Mouse (Mus musculus) spleen, adult 2 months (tissue): Measurements from ENCODE around the gene Atp6v1g1. TPM values are rescaled to one million over a fixed set of nuclear protein-coding genes. Genes with fewer than 3 reads are reported as not detected.

Experiments
- DNase-seq, 2 experiments: peaks; one replicate each; pipeline versions ENCODE4 v3.0.0 to v3.0.0-alpha.2; 2012 to 2021; ENCODE audit warnings: low spot score in 2 of 2, low read depth in 1 of 2
- H3K27ac ChIP-seq: fragments of 200-500 bp; 2 replicates; pipeline ENCODE4 v1.5.1; 2012; ENCODE audit warnings: low read length, inconsistent platforms; ENCODE audit not compliant: insufficient read depth
- H3K27me3 ChIP-seq: fragments of 200-500 bp; 2 replicates; pipeline ENCODE4 v1.6.1; 2012; ENCODE audit warnings: mild to moderate bottlenecking, moderate library complexity, low read length, inconsistent platforms; ENCODE audit not compliant: control insufficient read depth, insufficient read depth
- H3K36me3 ChIP-seq: fragments of 200-500 bp; 2 replicates; pipeline ENCODE4 v1.6.1; 2012; ENCODE audit warnings: mild to moderate bottlenecking, low read length, inconsistent platforms; ENCODE audit not compliant: control insufficient read depth, insufficient read depth
- H3K4me1 ChIP-seq: fragments of 200-500 bp; 2 replicates; pipeline ENCODE4 v1.6.1; 2011; ENCODE audit warnings: inconsistent platforms; ENCODE audit not compliant: control insufficient read depth, insufficient read depth, insufficient read length
- H3K4me3 ChIP-seq: fragments of 200-500 bp; 2 replicates; pipeline ENCODE4 v1.5.1; 2011; ENCODE audit warnings: mild to moderate bottlenecking, inconsistent platforms; ENCODE audit not compliant: insufficient read depth, insufficient read length; ENCODE audit errors: extremely low read depth
- CTCF ChIP-seq: fragments of 200-500 bp; IDR thresholded peaks from 2 replicates; pipeline ENCODE4 v1.5.1; 2011; ENCODE audit warnings: mild to moderate bottlenecking, inconsistent platforms; ENCODE audit not compliant: insufficient read depth, insufficient read length, insufficient replicate concordance; ENCODE audit errors: extremely low read depth
- POLR2A ChIP-seq: fragments of 200-500 bp; IDR thresholded peaks from 2 replicates; pipeline ENCODE4 v1.6.1; 2011; ENCODE audit warnings: low read depth, low read length, inconsistent platforms
- WGBS: fragments of 180-500 bp; shearing (Covaris S2); methylation state at CpG from one replicate; pipeline ENCODE4 v1.1.7; 2018; 5-methylcytosine and 5-hydroxymethylcytosine counted together
- polyA plus RNA-seq: library from polyadenylated mRNA; depleted of rRNA; stranded (reverse); fragments of >200 nt; gene quantifications from 2 replicates; pipeline ENCODE4 v1.2.3, GENCODE M21; 2012

Atp6v1g1 gene
- polyA plus RNA-seq, 1 experiment = 17.2 TPM

GRCm38 (mm10) chr4:63555111-63555510 is 10.5 kb downstream of the Atp6v1g1 start:
- TF ChIP-seq POLR2A = no peak
- no peak for TF ChIP-seq CTCF
- Histone ChIP-seq H3K4me1 (peaks cover 25% of the 10 kb centered on the region; the same call in 1 of the 2 replicates), H3K27ac (no peak overlapping the region), H3K36me3 (peaks cover 18% of the 10 kb centered on the region), H3K27me3 (no peaks in the 10 kb centered on the region), H3K4me3 (no peak overlapping the region)
- 97% methylated on average over 2 of the region's 2 CpGs for WGBS
- DNase-seq = no peak

- no peaks in the 10 kb centered on the region for H3K27me3 ChIP-seq
- H3K4me3 ChIP-seq = no peak overlapping the region
- no peak for DNase-seq
- TF ChIP-seq CTCF (no peak), POLR2A (no peak)
- WGBS = 53% methylated on average over 5 of the region's 5 CpGs
- peaks cover 40% of the 10 kb centered on the region; the same call in 1 of the 2 replicates for H3K4me1 ChIP-seq
- peaks cover 8% of the 10 kb centered on the region for H3K36me3 ChIP-seq
- H3K27ac ChIP-seq = 0 out of 2 replicates have a peak overlapping the region, but pooled peaks have one; percentile 3
Observed at GRCm38 (mm10) chr4:63556665-63557064, 12.1 kb downstream of the Atp6v1g1 start.

- Histone ChIP-seq H3K27ac (peak overlapping the region; percentile 16; the same call in 1 of the 2 replicates), H3K27me3 (no peaks in the 10 kb centered on the region), H3K4me3 (no peak overlapping the region), H3K36me3 (peaks cover 4% of the 10 kb centered on the region), H3K4me1 (peaks cover 46% of the 10 kb centered on the region; the same call in 1 of the 2 replicates)
- 52% methylated on average over 16 of the region's 16 CpGs for WGBS
- TF ChIP-seq CTCF (no peak), POLR2A (no peak)
- DNase-seq = no peak
Observed at GRCm38 (mm10) chr4:63557124-63558059, 12.8 kb downstream of the Atp6v1g1 start.

GRCm38 (mm10) chr4:63558407-63559081 is 14.0 kb downstream of the Atp6v1g1 start, which contains the start of gene Tmem268:
Tmem268 (plus strand) TSS chr4:63558781.
- Histone ChIP-seq H3K36me3 (no peaks in the 10 kb centered on the region), H3K27ac (peak within 1 kb of the TSS; percentile 89), H3K27me3 (no peaks in the 10 kb centered on the region), H3K4me1 (peaks cover 51% of the 10 kb centered on the region; the same call in 1 of the 2 replicates), H3K4me3 (peak within 1 kb of the TSS; percentile 85)
- TF ChIP-seq POLR2A (no peak), CTCF (0 out of 2 replicates have a peak, but pooled peaks have one; percentile 13)
- WGBS = under 1% methylated on average over 78 of the region's 81 CpGs
- DNase-seq = peak in 1 of 2 experiments; percentile 72

- Histone ChIP-seq H3K36me3 (no peaks in the 10 kb centered on the region), H3K4me1 (peaks cover 51% of the 10 kb centered on the region; the same call in 1 of the 2 replicates), H3K4me3 (peak overlapping the region; percentile 85), H3K27me3 (no peaks in the 10 kb centered on the region), H3K27ac (peak overlapping the region; percentile 89)
- DNase-seq = no peak
- WGBS = 32% methylated on average over 9 of the region's 9 CpGs
- TF ChIP-seq POLR2A (no peak), CTCF (no peak)
Observed at GRCm38 (mm10) chr4:63559127-63559697, 14.6 kb downstream of the Atp6v1g1 start.

GRCm38 (mm10) chr4:63560079-63560478 is 15.5 kb downstream of the Atp6v1g1 start:
- Histone ChIP-seq H3K4me1 (peaks cover 51% of the 10 kb centered on the region; the same call in 1 of the 2 replicates), H3K27ac (peak overlapping the region; percentile 0; the same call in 1 of the 2 replicates), H3K36me3 (no peaks in the 10 kb centered on the region), H3K4me3 (no peak overlapping the region), H3K27me3 (no peaks in the 10 kb centered on the region)
- 54% methylated on average over 8 of the region's 8 CpGs for WGBS
- DNase-seq = peak in 1 of 2 experiments; percentile 23
- TF ChIP-seq CTCF (no peak), POLR2A (no peak)
